8 mouse cellular contexts compared by ENCODE assay signal in genomic region chr9:115120276-115120675, GRCm38 (mm10).
DNase-seq lines count a peak whose midpoint lies in the region; ATAC-seq lines count a peak whose summit lies in the region.
"Had no signal": no experiment of that assay in that cellular context is flagged by ENCODE, and none has a peak within 500 bp of the region (broad histone marks: within the 10 kb centered on the region; RNA-seq: fewer than 3 reads in every experiment).

No protein-coding gene starts in this region.

- WGBS in midbrain, embryonic 14.5 days = 76% methylated on average over 5 of the region's 5 CpGs
- 71% methylated on average over 5 of the region's 5 CpGs for WGBS in midbrain, embryonic 16.5 days
- WGBS in forebrain, embryonic 14.5 days = 62% methylated on average over 5 of the region's 5 CpGs

- H3K9ac ChIP-seq in midbrain, embryonic 14.5 days (replicated peaks; ENCODE audit: low read length) = no peak overlapping the region
- H3K9ac ChIP-seq in midbrain, embryonic 16.5 days (ENCODE audit: low read depth, low read length) = no peak overlapping the region
- no peak overlapping the region for H3K9ac ChIP-seq in forebrain, embryonic 14.5 days (ENCODE audit: low read length)
- H3K9ac ChIP-seq: liver, embryonic 15.5 days had no signal

- DNase-seq in midbrain, embryonic 14.5 days = peak; percentile 44
- peak; percentile 31 for DNase-seq in forebrain, embryonic 14.5 days (ENCODE audit: low spot score)
- peak; percentile 73 for DNase-seq in kidney, postnatal 14 days
- peak; percentile 53 for DNase-seq in ovary, postnatal 36 days (ENCODE audit: low spot score)
- DNase-seq in embryo, embryonic 9.5 days (ENCODE audit: extremely low spot score) = no peak

- H3K27me3 ChIP-seq in midbrain, embryonic 14.5 days (ENCODE audit: control insufficient read depth, insufficient read depth, low read length) = no peaks in the 10 kb centered on the region
- no peaks in the 10 kb centered on the region for H3K27me3 ChIP-seq in midbrain, embryonic 16.5 days (ENCODE audit: control insufficient read depth, insufficient read depth, low read depth, low read length)
- no peaks in the 10 kb centered on the region for H3K27me3 ChIP-seq in forebrain, embryonic 14.5 days (replicated peaks; ENCODE audit: control insufficient read depth, insufficient read depth, low read length)
- H3K27me3 ChIP-seq: liver, embryonic 15.5 days had no signal

- H3K4me2 ChIP-seq in midbrain, embryonic 14.5 days (ENCODE audit: low read length) = no peak overlapping the region
- H3K4me2 ChIP-seq in midbrain, embryonic 16.5 days (ENCODE audit: low read length) = no peak overlapping the region
- no peak overlapping the region for H3K4me2 ChIP-seq in forebrain, embryonic 14.5 days (ENCODE audit: low read length)
- H3K4me2 ChIP-seq: liver, embryonic 15.5 days had no signal

- ATAC-seq in midbrain, embryonic 14.5 days (ENCODE audit: low FRiP score, low TSS enrichment) = no peak
- ATAC-seq in midbrain, embryonic 16.5 days = no peak
- ATAC-seq in forebrain, embryonic 14.5 days = peak; percentile 21; the same call in 1 of the 2 replicates
- ATAC-seq in cerebellum, adult (ENCODE audit: insufficient number of reproducible peaks, low FRiP score, low TSS enrichment) = no peak

- H3K27ac ChIP-seq in midbrain, embryonic 14.5 days (replicated peaks; ENCODE audit: low read depth, low read length) = no peak overlapping the region
- H3K27ac ChIP-seq in midbrain, embryonic 16.5 days (ENCODE audit: low read length) = no peak overlapping the region; the same call in 1 of the 2 replicates
- H3K27ac ChIP-seq in forebrain, embryonic 14.5 days (ENCODE audit: low read depth, low read length) = no peak overlapping the region
- H3K27ac ChIP-seq: liver, embryonic 15.5 days had no signal

- no peak overlapping the region for H3K4me3 ChIP-seq in midbrain, embryonic 14.5 days (replicated peaks; ENCODE audit: low read depth, low read length)
- no peak overlapping the region for H3K4me3 ChIP-seq in midbrain, embryonic 16.5 days (ENCODE audit: low read depth, low read length)
- no peak overlapping the region for H3K4me3 ChIP-seq in forebrain, embryonic 14.5 days (ENCODE audit: low read depth, low read length)
- H3K4me3 ChIP-seq: liver, embryonic 15.5 days had no signal

- H3K4me1 ChIP-seq in midbrain, embryonic 14.5 days (ENCODE audit: control insufficient read depth, insufficient read depth, low read length) = 0 out of 2 replicates have a peak, but pooled peaks cover 5% of the 10 kb centered on the region
- peaks cover 8% of the 10 kb centered on the region; the same call in 1 of the 2 replicates for H3K4me1 ChIP-seq in midbrain, embryonic 16.5 days (ENCODE audit: control insufficient read depth, insufficient read depth, low read length)
- peaks cover 10% of the 10 kb centered on the region for H3K4me1 ChIP-seq in forebrain, embryonic 14.5 days (ENCODE audit: control insufficient read depth, insufficient read depth, low read length)
- H3K4me1 ChIP-seq: liver, embryonic 15.5 days had no signal

- H3K36me3 ChIP-seq in midbrain, embryonic 14.5 days (ENCODE audit: control insufficient read depth, insufficient read depth, low read length) = no peaks in the 10 kb centered on the region
- no peaks in the 10 kb centered on the region for H3K36me3 ChIP-seq in midbrain, embryonic 16.5 days (ENCODE audit: control insufficient read depth, insufficient read depth, low read length)
- no peaks in the 10 kb centered on the region for H3K36me3 ChIP-seq in forebrain, embryonic 14.5 days (ENCODE audit: control insufficient read depth, insufficient read depth, low read length)
- H3K36me3 ChIP-seq: liver, embryonic 15.5 days had no signal

- no peaks in the 10 kb centered on the region for H3K9me3 ChIP-seq in midbrain, embryonic 14.5 days (ENCODE audit: control insufficient read depth, low read length)
- H3K9me3 ChIP-seq in midbrain, embryonic 16.5 days (replicated peaks; ENCODE audit: control insufficient read depth, low read length, poor library complexity, severe bottlenecking) = no peaks in the 10 kb centered on the region
- no peaks in the 10 kb centered on the region for H3K9me3 ChIP-seq in forebrain, embryonic 14.5 days (replicated peaks; ENCODE audit: control insufficient read depth, low read length)
- H3K9me3 ChIP-seq: liver, embryonic 15.5 days had no signal
